Mouse (Mus musculus): ENCODE measurements at regions not wholly inside any gene's neighbourhood (a gene's known extent, or its start where the extent isn't known, plus 50 kb on each side); places are given as distances from the start of the nearest gene placed in this dataset.

DNA sequence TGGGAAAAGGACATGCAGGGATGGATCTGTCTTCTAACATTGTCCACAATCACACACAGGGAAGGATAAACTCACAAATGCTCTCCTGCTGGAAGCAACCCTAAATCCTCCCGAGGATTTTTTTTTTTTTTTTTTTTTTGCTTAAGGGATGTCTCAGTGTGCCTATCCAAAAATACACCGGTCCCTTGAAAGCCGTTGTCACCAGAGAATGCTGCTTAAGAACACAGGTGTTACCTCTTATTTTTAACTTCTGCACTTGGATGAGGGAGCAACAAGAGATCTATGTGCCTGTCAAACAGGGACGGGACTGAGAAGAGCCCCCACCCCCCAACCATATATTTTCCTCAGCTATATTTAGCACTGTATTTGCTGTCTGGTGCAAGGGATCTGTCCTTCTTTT is 375.8 kb downstream of the Tmem132b start:
- TF ChIP-seq CTCF (IDR thresholded peaks at IDR 0.05) (no peak), EP300 (IDR thresholded peaks at IDR 0.05) (no peak)
